Mouse (Mus musculus) embryo, embryonic 10.5 days (tissue): ENCODE measurements at regions not wholly inside any gene's neighbourhood (a gene's known extent, or its start where the extent isn't known, plus 50 kb on each side); places are given as distances from the start of the nearest gene placed in this dataset.
A peak's percentile ranks its signal among the peaks of the same experiment; 100 is the strongest.
"Not testable (repeated sequence)": the region's sequence is repeated elsewhere in the genome, so short reads cannot be mapped to it uniquely, and the experiment has no call there.

ENCODE experiments used
- DNase-seq: peaks from one replicate; pipeline ENCODE4 v3.0.0-alpha.2; 2015; ENCODE audit warnings: low spot score

DNA sequence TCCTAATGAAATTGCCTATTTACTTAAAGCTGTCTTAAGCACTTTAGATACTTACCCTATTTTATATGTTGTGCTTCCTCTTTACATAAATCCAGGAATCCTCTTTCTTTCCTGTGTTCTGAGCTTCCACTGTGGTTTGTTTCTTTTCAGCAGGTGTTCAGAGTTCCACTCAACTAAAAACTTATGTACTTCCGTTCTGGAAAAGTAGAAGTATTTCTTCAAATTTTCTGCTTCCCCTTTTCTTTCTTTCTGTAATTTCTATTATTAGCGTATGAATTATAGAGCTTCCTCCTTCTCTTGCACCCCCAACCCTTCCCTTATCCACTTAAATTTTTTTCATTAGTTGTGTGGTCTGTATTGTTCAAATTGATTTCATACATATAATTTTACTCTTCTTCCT is 165.8 kb upstream of the Nudt12 start:
- no peak for DNase-seq

DNA sequence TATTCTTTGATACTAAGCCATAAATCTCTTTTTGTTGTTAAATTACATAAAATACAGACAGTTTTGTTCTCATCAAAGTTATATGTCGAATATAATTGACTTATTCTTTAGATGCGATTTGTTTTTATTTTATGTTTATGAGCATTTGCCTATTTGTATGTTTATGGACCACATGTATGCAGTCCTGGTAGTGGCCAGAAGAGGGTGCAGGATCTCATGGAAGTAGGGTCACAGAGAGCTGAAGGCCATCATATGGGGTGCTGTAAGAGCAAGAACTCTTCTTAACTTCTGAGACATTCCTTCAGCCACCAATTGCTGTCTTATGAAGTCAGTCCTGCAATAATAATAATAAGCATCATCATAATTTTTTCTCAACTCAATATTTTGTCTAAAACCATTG is 143.2 kb upstream of the Nudt12 start:
- no peak for DNase-seq

DNA sequence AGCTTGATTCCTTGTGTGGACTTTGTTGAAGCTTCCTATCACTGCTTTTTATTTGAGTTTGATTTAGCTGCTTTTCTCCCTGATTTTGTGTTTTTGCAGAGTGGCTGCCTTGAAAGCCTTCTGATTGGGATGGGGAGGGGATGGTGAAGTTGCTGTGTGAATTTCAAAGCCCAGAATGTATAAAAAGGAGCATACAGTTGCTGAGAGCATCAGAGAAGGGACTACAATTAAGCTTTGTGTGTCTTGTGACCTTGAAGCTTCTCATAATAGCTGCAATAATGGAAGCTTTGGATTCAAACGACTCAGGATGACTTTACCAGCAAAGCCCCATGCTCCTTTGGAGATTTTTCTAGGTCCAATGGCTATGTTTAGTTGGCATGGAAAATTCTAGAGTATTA is 130.6 kb upstream of the Nudt12 start:
- no peak for DNase-seq

DNA sequence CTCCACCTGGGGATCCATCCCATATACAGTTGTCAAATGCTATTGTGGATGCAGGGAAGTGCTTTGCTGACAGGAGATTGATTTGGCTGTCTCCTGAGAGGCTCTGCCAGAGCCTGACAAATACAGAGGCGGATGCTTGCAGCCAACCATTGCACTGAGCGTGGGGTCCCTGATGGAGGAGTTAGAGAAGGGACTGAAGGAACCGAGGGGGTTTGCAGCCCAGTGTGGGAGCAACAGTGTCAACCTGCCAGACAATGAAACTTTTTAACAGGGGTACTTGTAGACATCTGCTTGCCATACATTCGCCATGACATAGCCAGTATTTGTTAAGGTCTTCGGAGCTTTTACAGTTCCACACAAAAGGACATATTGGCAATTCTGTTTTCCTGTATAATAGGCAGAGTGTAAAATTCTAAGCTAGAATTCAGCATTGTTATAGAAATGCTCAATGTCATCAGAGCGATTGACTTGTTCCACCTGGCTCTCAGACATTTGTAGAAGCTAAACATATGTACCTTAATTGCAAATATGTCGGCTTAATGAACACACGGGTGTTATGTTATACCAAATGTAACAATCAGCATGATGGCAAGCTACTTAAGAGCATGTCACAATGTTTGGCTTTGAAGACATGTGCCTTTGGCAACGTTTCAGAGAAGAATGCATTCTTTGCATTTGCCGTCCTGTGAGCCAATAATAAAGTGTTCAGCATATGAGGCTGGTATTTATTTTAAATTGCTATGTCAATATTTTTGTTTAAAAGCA is 130.0 kb upstream of the Nudt12 start:
- DNase-seq, result no peak

DNA sequence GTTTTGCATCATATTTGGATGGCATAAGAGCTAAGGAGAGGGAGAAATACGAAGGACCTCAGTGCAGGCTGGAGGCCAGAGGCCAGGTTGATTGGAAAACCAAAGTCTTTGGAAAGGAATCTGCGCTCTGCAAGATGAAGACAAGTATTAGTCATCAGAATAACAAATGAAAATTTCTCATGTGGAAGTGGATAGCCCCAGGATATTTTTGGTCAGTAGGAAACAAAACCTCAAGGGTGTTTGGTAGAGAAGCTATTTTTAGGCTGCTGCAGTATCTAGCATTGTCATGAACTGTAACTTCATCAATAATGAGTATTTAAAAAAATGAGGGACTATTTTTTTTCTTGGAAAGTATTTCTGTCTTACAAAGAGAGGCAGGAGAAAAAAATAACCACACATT is 125.6 kb upstream of the Nudt12 start:
- DNase-seq, result no peak

DNA sequence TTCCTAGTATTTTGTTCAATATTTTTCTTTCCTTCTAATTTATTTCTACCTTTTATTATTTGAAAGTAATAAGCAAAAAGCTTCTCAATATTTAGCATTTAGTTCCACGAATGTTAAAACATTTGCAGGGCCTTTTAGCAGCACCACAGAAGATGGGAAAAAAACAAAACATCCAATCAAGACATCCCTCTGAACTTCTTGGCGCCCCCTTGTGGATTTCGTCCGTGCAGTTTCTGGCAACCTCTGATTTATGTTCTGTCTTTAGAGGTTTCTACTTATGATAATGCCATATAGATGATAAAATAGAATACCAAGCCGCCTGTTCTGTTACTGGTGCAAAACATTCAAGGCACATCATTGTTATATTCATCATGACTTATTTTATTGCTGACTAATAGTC is 86.2 kb upstream of the Nudt12 start:
- peak; percentile 67 for DNase-seq

DNA sequence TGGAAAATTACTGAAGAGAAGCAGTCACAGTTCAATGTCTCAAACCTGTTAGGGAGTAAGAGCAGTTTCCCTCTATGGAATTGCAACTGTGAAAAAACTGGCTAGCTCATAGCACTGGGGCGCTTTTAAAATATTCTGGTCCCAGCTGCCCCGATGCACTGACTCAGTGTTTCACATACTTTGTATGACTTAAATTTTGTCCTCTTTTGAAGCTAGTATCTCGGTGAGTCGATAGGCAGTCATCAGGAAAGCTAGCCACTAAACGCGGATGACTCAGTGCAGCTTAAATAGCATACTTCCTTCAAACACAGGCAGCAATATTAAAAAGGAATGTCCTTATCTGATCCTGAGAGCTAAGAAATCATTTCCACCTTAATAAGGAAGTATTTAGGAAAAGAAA is 63.7 kb upstream of the Nudt12 start:
- DNase-seq, result not testable (repeated sequence)

DNA sequence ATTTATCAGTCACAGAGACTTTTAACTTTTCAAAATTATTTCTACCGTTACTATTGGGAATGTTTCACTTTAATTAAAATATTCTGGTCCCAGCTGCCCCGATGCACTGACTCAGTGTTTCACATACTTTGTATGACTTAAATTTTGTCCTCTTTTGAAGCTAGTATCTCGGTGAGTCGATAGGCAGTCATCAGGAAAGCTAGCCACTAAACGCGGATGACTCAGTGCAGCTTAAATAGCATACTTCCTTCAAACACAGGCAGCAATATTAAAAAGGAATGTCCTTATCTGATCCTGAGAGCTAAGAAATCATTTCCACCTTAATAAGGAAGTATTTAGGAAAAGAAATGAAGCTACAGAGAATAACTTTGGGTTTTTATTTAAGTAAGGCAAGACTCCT is 63.2 kb upstream of the Nudt12 start:
- DNase-seq, result not testable (repeated sequence)
